Mouse (Mus musculus): Measurements from ENCODE around the gene B3galt2. TPM values are rescaled to one million over a fixed set of nuclear protein-coding genes. Genes with fewer than 3 reads are reported as not detected.

The B3galt2 gene
- polyA plus RNA-seq, 1 experiment, result 0.02 TPM

GRCm38 (mm10) chr1:143619760-143620159 is 20.7 kb upstream of the B3galt2 start:
- Histone ChIP-seq H3ac (ENCODE audit: control insufficient read depth, insufficient read length) (no peak overlapping the region), H3K4me2 (ENCODE audit: low read depth) (no peak overlapping the region), H3K79me2 (ENCODE audit: control insufficient read depth, insufficient read depth) (no peaks in the 10 kb centered on the region), H3K4me3 (no peak overlapping the region), H3K36me3 (ENCODE audit: control insufficient read depth, insufficient read depth) (peaks cover 34% of the 10 kb centered on the region), H3K27me3 (ENCODE audit: control insufficient read depth, insufficient read depth, insufficient read length) (no peaks in the 10 kb centered on the region)
- TF ChIP-seq TCF12 (IDR thresholded peaks at IDR 0.05; ENCODE audit: insufficient read depth, poor library complexity, severe bottlenecking), result no peak
- no peak for TF ChIP-seq CEBPB (IDR thresholded peaks at IDR 0.05; ENCODE audit: insufficient read depth, poor library complexity, severe bottlenecking)
- no peak for TF ChIP-seq POLR2AphosphoS2 (IDR thresholded peaks at IDR 0.05; ENCODE audit: insufficient read length, low read depth)
- TF ChIP-seq POLR2A (IDR thresholded peaks at IDR 0.05; ENCODE audit: insufficient read length, low read depth), result no peak
- no peak for TF ChIP-seq MAX (IDR thresholded peaks at IDR 0.05; ENCODE audit: low read depth)
- no peak for TF ChIP-seq USF1 (IDR thresholded peaks at IDR 0.05; ENCODE audit: low read depth)
- TF ChIP-seq SRF (IDR thresholded peaks at IDR 0.05; ENCODE audit: control insufficient read depth, insufficient read length, low read depth), result no peak
- no peak for TF ChIP-seq TCF3 (IDR thresholded peaks at IDR 0.05; ENCODE audit: insufficient read length, low read depth)
- no peak for TF ChIP-seq MYOD1 (IDR thresholded peaks at IDR 0.05; ENCODE audit: control insufficient read depth in 1 of 3, insufficient read length in 2 of 3, low read depth in 2 of 3)
- TF ChIP-seq E2F4 (IDR thresholded peaks at IDR 0.05; ENCODE audit: insufficient read depth), result no peak
- TF ChIP-seq MYOG (IDR thresholded peaks at IDR 0.05; ENCODE audit: control insufficient read depth in 1 of 3, insufficient read depth in 1 of 3, insufficient read length in 2 of 3, low read depth in 2 of 3), result no peak
- no peak for TF ChIP-seq REST (IDR thresholded peaks at IDR 0.05; ENCODE audit: insufficient read depth, insufficient read length)

- no peak overlapping the region for H3K4me2 ChIP-seq (ENCODE audit: low read depth)
- peaks cover 35% of the 10 kb centered on the region for H3K36me3 ChIP-seq (ENCODE audit: control insufficient read depth, insufficient read depth)
- no peaks in the 10 kb centered on the region for H3K79me2 ChIP-seq (ENCODE audit: control insufficient read depth, insufficient read depth)
- H3ac ChIP-seq (ENCODE audit: control insufficient read depth, insufficient read length), result no peak overlapping the region
- H3K27me3 ChIP-seq (ENCODE audit: control insufficient read depth, insufficient read depth, insufficient read length), result no peaks in the 10 kb centered on the region
- TF ChIP-seq TCF12 (IDR thresholded peaks at IDR 0.05; ENCODE audit: insufficient read depth, poor library complexity, severe bottlenecking), result no peak
- no peak for TF ChIP-seq MYOD1 (IDR thresholded peaks at IDR 0.05; ENCODE audit: control insufficient read depth in 1 of 3, insufficient read length in 2 of 3, low read depth in 2 of 3)
- no peak for TF ChIP-seq MYOG (IDR thresholded peaks at IDR 0.05; ENCODE audit: control insufficient read depth in 1 of 3, insufficient read depth in 1 of 3, insufficient read length in 2 of 3, low read depth in 2 of 3)
- no peak for TF ChIP-seq USF1 (IDR thresholded peaks at IDR 0.05; ENCODE audit: low read depth)
- no peak for TF ChIP-seq TCF3 (IDR thresholded peaks at IDR 0.05; ENCODE audit: insufficient read length, low read depth)
- TF ChIP-seq SRF (IDR thresholded peaks at IDR 0.05; ENCODE audit: control insufficient read depth, insufficient read length, low read depth), result no peak
- no peak for TF ChIP-seq E2F4 (IDR thresholded peaks at IDR 0.05; ENCODE audit: insufficient read depth)
- no peak for TF ChIP-seq CEBPB (IDR thresholded peaks at IDR 0.05; ENCODE audit: insufficient read depth, poor library complexity, severe bottlenecking)
- TF ChIP-seq POLR2A (IDR thresholded peaks at IDR 0.05; ENCODE audit: insufficient read length, low read depth), result no peak
- no peak for TF ChIP-seq MAX (IDR thresholded peaks at IDR 0.05; ENCODE audit: low read depth)
- TF ChIP-seq POLR2AphosphoS2 (IDR thresholded peaks at IDR 0.05; ENCODE audit: insufficient read length, low read depth), result no peak
- no peak for TF ChIP-seq REST (IDR thresholded peaks at IDR 0.05; ENCODE audit: insufficient read depth, insufficient read length)
- no peak overlapping the region for H3K4me3 ChIP-seq
Measured at GRCm38 (mm10) chr1:143621930-143622329, 18.5 kb upstream of the B3galt2 start.

DNA sequence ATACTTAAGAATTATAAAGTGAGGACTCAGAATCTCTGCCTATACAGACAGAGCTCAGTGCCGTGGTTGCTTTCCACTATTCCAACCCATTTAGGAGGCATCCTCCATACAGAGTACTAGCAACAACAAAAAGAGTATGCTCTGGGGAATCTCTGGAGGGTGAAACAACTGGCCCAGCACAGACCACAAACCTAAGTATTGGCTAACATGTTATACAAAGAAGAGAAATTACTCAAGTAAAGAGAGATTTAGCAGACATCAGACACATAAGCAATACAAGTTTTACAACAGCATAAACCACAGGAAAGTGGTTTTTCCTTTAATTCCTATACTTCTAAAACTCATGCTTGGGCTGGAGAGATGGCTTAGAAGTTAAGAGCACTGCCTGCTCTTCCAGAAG is 17.8 kb upstream of the B3galt2 start:
- no peak overlapping the region for H3K4me2 ChIP-seq (ENCODE audit: low read depth)
- H3K79me2 ChIP-seq (ENCODE audit: control insufficient read depth, insufficient read depth), result no peaks in the 10 kb centered on the region
- no peak for TF ChIP-seq TCF12 (IDR thresholded peaks at IDR 0.05; ENCODE audit: insufficient read depth, poor library complexity, severe bottlenecking)
- TF ChIP-seq MYOD1 (IDR thresholded peaks at IDR 0.05; ENCODE audit: control insufficient read depth in 1 of 3, insufficient read length in 2 of 3, low read depth in 2 of 3), result no peak
- TF ChIP-seq MYOG (IDR thresholded peaks at IDR 0.05; ENCODE audit: control insufficient read depth in 1 of 3, insufficient read depth in 1 of 3, insufficient read length in 2 of 3, low read depth in 2 of 3), result no peak
- TF ChIP-seq E2F4 (IDR thresholded peaks at IDR 0.05; ENCODE audit: insufficient read depth), result no peak
- TF ChIP-seq USF1 (IDR thresholded peaks at IDR 0.05; ENCODE audit: low read depth), result no peak
- no peak for TF ChIP-seq TCF3 (IDR thresholded peaks at IDR 0.05; ENCODE audit: insufficient read length, low read depth)
- TF ChIP-seq SRF (IDR thresholded peaks at IDR 0.05; ENCODE audit: control insufficient read depth, insufficient read length, low read depth), result no peak
- no peak for TF ChIP-seq POLR2AphosphoS2 (IDR thresholded peaks at IDR 0.05; ENCODE audit: insufficient read length, low read depth)
- TF ChIP-seq POLR2A (IDR thresholded peaks at IDR 0.05; ENCODE audit: insufficient read length, low read depth), result no peak
- TF ChIP-seq CEBPB (IDR thresholded peaks at IDR 0.05; ENCODE audit: insufficient read depth, poor library complexity, severe bottlenecking), result no peak
- TF ChIP-seq MAX (IDR thresholded peaks at IDR 0.05; ENCODE audit: low read depth), result no peak
- no peak for TF ChIP-seq REST (IDR thresholded peaks at IDR 0.05; ENCODE audit: insufficient read depth, insufficient read length)
- H3K27me3 ChIP-seq (ENCODE audit: control insufficient read depth, insufficient read depth, insufficient read length), result no peaks in the 10 kb centered on the region
- H3K4me3 ChIP-seq, result no peak overlapping the region
- no peak overlapping the region for H3ac ChIP-seq (ENCODE audit: control insufficient read depth, insufficient read length)
- peaks cover 34% of the 10 kb centered on the region for H3K36me3 ChIP-seq (ENCODE audit: control insufficient read depth, insufficient read depth)

DNA sequence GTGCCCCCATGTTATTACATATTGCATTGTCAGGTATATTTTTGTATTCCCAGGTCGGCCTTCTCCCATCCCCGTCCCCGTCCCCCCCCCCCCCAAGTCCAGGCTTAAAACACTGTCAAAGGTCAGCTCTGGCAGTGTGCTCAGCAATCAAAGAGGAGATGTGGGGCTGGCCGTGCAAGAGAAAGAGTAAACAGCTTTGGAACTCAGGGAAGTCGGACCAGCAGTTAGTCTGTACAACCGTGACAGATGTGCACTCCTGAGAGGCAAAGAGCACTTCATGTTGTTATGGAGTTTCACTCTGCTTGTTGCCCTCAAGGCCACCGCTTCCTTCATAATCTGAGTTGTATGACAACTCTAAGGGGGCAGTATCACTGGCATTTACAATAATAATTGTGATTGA is 9.1 kb upstream of the B3galt2 start:
- Histone ChIP-seq H3K4me3 (no peak overlapping the region), H3K27me3 (ENCODE audit: control insufficient read depth, insufficient read depth, insufficient read length) (no peaks in the 10 kb centered on the region)

More for the DNA sequence above, 9.1 kb upstream of the B3galt2 start:
- TF ChIP-seq CEBPB (IDR thresholded peaks at IDR 0.05; ENCODE audit: insufficient read depth, poor library complexity, severe bottlenecking) (no peak), USF1 (IDR thresholded peaks at IDR 0.05; ENCODE audit: low read depth) (no peak), REST (IDR thresholded peaks at IDR 0.05; ENCODE audit: insufficient read depth, insufficient read length) (no peak), E2F4 (IDR thresholded peaks at IDR 0.05; ENCODE audit: insufficient read depth) (no peak), MYOD1 (IDR thresholded peaks at IDR 0.05; ENCODE audit: control insufficient read depth in 1 of 3, insufficient read length in 2 of 3, low read depth in 2 of 3) (no peak), POLR2AphosphoS2 (IDR thresholded peaks at IDR 0.05; ENCODE audit: insufficient read length, low read depth) (no peak), TCF12 (IDR thresholded peaks at IDR 0.05; ENCODE audit: insufficient read depth, poor library complexity, severe bottlenecking) (no peak), MAX (IDR thresholded peaks at IDR 0.05; ENCODE audit: low read depth) (no peak), POLR2A (IDR thresholded peaks at IDR 0.05; ENCODE audit: insufficient read length, low read depth) (no peak), SRF (IDR thresholded peaks at IDR 0.05; ENCODE audit: control insufficient read depth, insufficient read length, low read depth) (no peak), TCF3 (IDR thresholded peaks at IDR 0.05; ENCODE audit: insufficient read length, low read depth) (no peak), MYOG (IDR thresholded peaks at IDR 0.05; ENCODE audit: control insufficient read depth in 1 of 3, insufficient read depth in 1 of 3, insufficient read length in 2 of 3, low read depth in 2 of 3) (no peak)
- peaks cover 5% of the 10 kb centered on the region for H3K79me2 ChIP-seq (ENCODE audit: control insufficient read depth, insufficient read depth)
- H3K4me2 ChIP-seq (ENCODE audit: low read depth), result no peak overlapping the region
- H3K36me3 ChIP-seq (ENCODE audit: control insufficient read depth, insufficient read depth), result peaks cover 30% of the 10 kb centered on the region
- no peak overlapping the region for H3ac ChIP-seq (ENCODE audit: control insufficient read depth, insufficient read length)
